Mouse (Mus musculus): Measurements from ENCODE around the gene Litaf. TPM values are rescaled to one million over a fixed set of nuclear protein-coding genes. Genes with fewer than 3 reads are reported as not detected.

Litaf gene
- total and polyA plus RNA-seq, 3 experiments: 97.5 to 178 (median 154) TPM

DNA sequence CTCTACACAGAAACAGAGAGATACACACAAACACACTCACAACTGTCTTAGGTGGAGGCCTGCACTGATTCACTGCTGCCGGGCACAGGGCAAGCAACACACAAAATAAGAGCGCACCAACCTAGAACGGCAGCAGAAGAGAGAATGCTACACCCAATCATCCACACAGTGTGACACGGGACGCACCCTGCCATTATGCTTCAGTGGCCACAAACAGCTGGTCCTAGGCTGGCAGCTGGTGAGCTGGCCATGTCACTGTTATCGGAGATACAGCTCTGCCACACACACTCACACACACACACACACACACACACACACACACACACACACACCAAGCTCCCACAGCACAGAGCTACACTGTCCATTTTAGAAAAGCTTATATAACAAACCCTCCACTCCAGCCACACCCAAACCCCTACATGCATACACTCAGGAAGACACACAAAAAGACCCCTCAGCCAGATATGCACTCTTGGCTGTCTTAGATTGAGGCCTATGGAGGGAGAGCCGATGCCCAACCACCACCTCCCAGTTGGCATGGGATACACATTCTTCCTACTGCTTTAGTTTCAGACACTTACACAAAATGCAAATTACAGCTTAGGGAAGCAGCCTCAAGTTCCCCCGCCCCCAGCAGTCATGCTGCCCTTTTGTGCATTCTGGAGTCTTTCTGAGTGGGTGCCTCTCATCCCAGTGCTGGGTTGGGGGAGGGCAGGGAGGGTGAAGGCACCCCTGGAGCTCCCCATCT, 108.8 kb downstream of the Litaf start:
- no peak overlapping the region for H3K4me2 ChIP-seq (ENCODE audit: insufficient read depth, low read depth, poor library complexity, severe bottlenecking)
- H3K27ac ChIP-seq (ENCODE audit: insufficient read depth, low read depth): peak overlapping the region; percentile 29; the same call in 1 of the 2 replicates
- peak; percentile 61 for DNase-seq (ENCODE audit: extremely low read depth)
- H3K9ac ChIP-seq (ENCODE audit: insufficient read depth, low read depth): no peak overlapping the region
- dilution Hi-C loops (cut with MboI; ENCODE audit: extremely low pct_ligation_motif_present, extremely low pct_unique_long_range_greater_than_20kb, low sequenced_read_pairs) (no loop called here), in situ Hi-C loops (cut with MboI; ENCODE audit: low pct_ligation_motif_present, low pct_unique_long_range_greater_than_20kb, low sequenced_read_pairs) (no loop called here)
- no peaks in the 10 kb centered on the region for H3K27me3 ChIP-seq (replicated peaks)
- no peaks in the 10 kb centered on the region for H3K79me2 ChIP-seq (replicated peaks; ENCODE audit: control insufficient read depth, extremely low read depth, insufficient read depth, poor library complexity, severe bottlenecking)
- H3K36me3 ChIP-seq (replicated peaks in 1 of 2; ENCODE audit: control insufficient read depth in 1 of 2, insufficient read depth in 1 of 2, low read length in 1 of 2): peaks cover 38 to 73% of the 10 kb centered on the region in 2 experiments
- peaks cover 21 to 64% of the 10 kb centered on the region in 2 experiments for H3K4me1 ChIP-seq (ENCODE audit: control insufficient read depth in 1 of 2, insufficient read depth in 2 of 2)
- H3K4me3 ChIP-seq (replicated peaks in 1 of 3; ENCODE audit: low read depth in 2 of 3, low read length in 2 of 3, poor library complexity in 1 of 3): peak overlapping the region in 1 of 3 experiments; percentile 3
- no peak for TF ChIP-seq CTCF (conservative IDR thresholded peaks at IDR 0.05 in 1 of 2, IDR thresholded peaks at IDR 0.05 in 1 of 2; ENCODE audit: low read depth in 2 of 2, low read length in 2 of 2)
- peak; percentile 52 for TF ChIP-seq ETS1 (conservative IDR thresholded peaks at IDR 0.05; ENCODE audit: low read depth, low read length)
- TF ChIP-seq UBTF (IDR thresholded peaks at IDR 0.05; ENCODE audit: low read depth, low read length): no peak
- no peak for TF ChIP-seq SMC3 (IDR thresholded peaks at IDR 0.05; ENCODE audit: low read depth, low read length)
- TF ChIP-seq JUND (conservative IDR thresholded peaks at IDR 0.05; ENCODE audit: low read depth, low read length): no peak
- no peak for TF ChIP-seq RCOR1 (conservative IDR thresholded peaks at IDR 0.05; ENCODE audit: low read depth, low read length)
- no peak for TF ChIP-seq ELF1 (IDR thresholded peaks at IDR 0.05; ENCODE audit: low read depth, low read length)
- no peak for TF ChIP-seq NRF1 (IDR thresholded peaks at IDR 0.05; ENCODE audit: low read depth, low read length)
- TF ChIP-seq BHLHE40 (IDR thresholded peaks at IDR 0.05; ENCODE audit: low read depth, low read length): peak; percentile 49
- TF ChIP-seq IRF4 (IDR thresholded peaks at IDR 0.05; ENCODE audit: low read depth, low read length): no peak
- no peak for TF ChIP-seq PAX5 (IDR thresholded peaks at IDR 0.05; ENCODE audit: low read length)
- TF ChIP-seq MYC (IDR thresholded peaks at IDR 0.05; ENCODE audit: low read depth, low read length): no peak
- TF ChIP-seq RAD21 (IDR thresholded peaks at IDR 0.05; ENCODE audit: low read depth, low read length): no peak
- no peaks in the 10 kb centered on the region for H3K9me3 ChIP-seq (replicated peaks; ENCODE audit: low read length)

DNA sequence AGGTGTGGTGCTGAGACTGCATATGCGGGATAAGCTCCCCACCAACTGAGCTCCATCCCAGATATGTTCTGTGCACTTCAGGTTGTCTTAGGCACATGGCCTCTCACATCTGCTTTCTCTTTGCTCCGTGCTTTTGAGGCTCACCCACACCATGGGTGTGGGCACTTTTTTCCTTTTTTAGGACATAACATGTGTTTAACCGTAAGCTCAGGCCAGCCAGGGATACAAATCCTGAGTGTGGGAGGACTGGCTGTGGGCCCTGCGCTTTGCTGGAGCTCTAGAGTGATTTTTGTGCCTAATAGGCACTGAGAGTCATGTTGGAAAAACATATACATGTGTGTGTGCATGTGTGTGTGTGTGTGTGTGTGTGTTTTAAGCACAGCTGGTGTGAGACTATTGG, 110.9 kb downstream of the Litaf start:
- Histone ChIP-seq H3K4me1 (ENCODE audit: control insufficient read depth in 1 of 2, insufficient read depth in 2 of 2) (peaks cover 21 to 52% of the 10 kb centered on the region in 2 experiments), H3K9ac (ENCODE audit: insufficient read depth, low read depth) (no peak overlapping the region), H3K27me3 (replicated peaks) (no peaks in the 10 kb centered on the region), H3K9me3 (replicated peaks; ENCODE audit: low read length) (no peaks in the 10 kb centered on the region), H3K79me2 (replicated peaks; ENCODE audit: control insufficient read depth, extremely low read depth, insufficient read depth, poor library complexity, severe bottlenecking) (no peaks in the 10 kb centered on the region), H3K4me2 (ENCODE audit: insufficient read depth, low read depth, poor library complexity, severe bottlenecking) (no peak overlapping the region), H3K27ac (ENCODE audit: insufficient read depth, low read depth) (no peak overlapping the region), H3K36me3 (replicated peaks in 1 of 2; ENCODE audit: control insufficient read depth in 1 of 2, insufficient read depth in 1 of 2, low read length in 1 of 2) (peaks cover 20 to 55% of the 10 kb centered on the region in 2 experiments), H3K4me3 (replicated peaks in 1 of 3; ENCODE audit: low read depth in 2 of 3, low read length in 2 of 3, poor library complexity in 1 of 3) (no peak overlapping the region)
- dilution Hi-C loops (cut with MboI; ENCODE audit: extremely low pct_ligation_motif_present, extremely low pct_unique_long_range_greater_than_20kb, low sequenced_read_pairs) (no loop called here), in situ Hi-C loops (cut with MboI; ENCODE audit: low pct_ligation_motif_present, low pct_unique_long_range_greater_than_20kb, low sequenced_read_pairs) (no loop called here)
- DNase-seq (ENCODE audit: extremely low read depth): no peak
- no peak for TF ChIP-seq ZKSCAN1 (IDR thresholded peaks at IDR 0.05; ENCODE audit: borderline replicate concordance, low read depth, low read length)
- TF ChIP-seq MEF2A (IDR thresholded peaks at IDR 0.05; ENCODE audit: borderline replicate concordance, low read depth, low read length): no peak
- TF ChIP-seq EP300 (IDR thresholded peaks at IDR 0.05; ENCODE audit: low read length): no peak
- TF ChIP-seq GABPA (IDR thresholded peaks at IDR 0.05; ENCODE audit: insufficient replicate concordance, low read depth, low read length): no peak
- TF ChIP-seq SIN3A (IDR thresholded peaks at IDR 0.05; ENCODE audit: low read length): no peak
